Mouse (Mus musculus) neural tube, embryonic 11.5 days (tissue): ENCODE results near the gene Psmb6. TPM values are rescaled to one million over a fixed set of nuclear protein-coding genes. Genes with fewer than 3 reads are reported as not detected.
A peak's percentile ranks its signal among the peaks of the same experiment; 100 is the strongest.
"Not testable (repeated sequence)": the region's sequence is repeated elsewhere in the genome, so short reads cannot be mapped to it uniquely, and the experiment has no call there.

Experiments used
- ATAC-seq: fragments of 200-750 bp; cut with Nextera tagmentation; 2 replicates; pipeline ENCODE4 v1.8.0; 2017; ENCODE audit warnings: moderate number of reproducible peaks, mild to moderate bottlenecking, moderate TSS enrichment, moderate library complexity; ENCODE audit not compliant: insufficient read depth, low FRiP score, low TSS enrichment
- DNase-seq: peaks from one replicate; pipeline ENCODE4 v3.0.0-alpha.2; 2015; ENCODE audit warnings: low spot score
- H3K27ac ChIP-seq: fragments of 300-500 bp; sonication (generic); 2 replicates; pipeline ENCODE4 v1.5.1; 2014; ENCODE audit warnings: low read depth, mild to moderate bottlenecking, low read length
- H3K27me3 ChIP-seq: fragments of 300-500 bp; sonication (generic); 2 replicates; pipeline ENCODE4 v1.6.1; 2014; ENCODE audit warnings: mild to moderate bottlenecking, low read length, mixed read lengths; ENCODE audit not compliant: control insufficient read depth, insufficient read depth
- H3K36me3 ChIP-seq: fragments of 300-500 bp; sonication (generic); 2 replicates; pipeline ENCODE4 v1.6.1; 2014; ENCODE audit warnings: mild to moderate bottlenecking, low read length, moderate library complexity, mixed read lengths; ENCODE audit not compliant: control insufficient read depth, insufficient read depth
- H3K4me1 ChIP-seq: fragments of 300-500 bp; sonication (generic); 2 replicates; pipeline ENCODE4 v1.6.1; 2014; ENCODE audit warnings: low read length, mixed read lengths; ENCODE audit not compliant: control insufficient read depth, insufficient read depth
- H3K4me2 ChIP-seq: fragments of 300-500 bp; sonication (generic); 2 replicates; pipeline ENCODE4 v1.6.1; 2014; ENCODE audit warnings: low read depth, mild to moderate bottlenecking, moderate library complexity
- H3K4me3 ChIP-seq: fragments of 300-500 bp; sonication (generic); 2 replicates; pipeline ENCODE4 v1.5.1; 2014; ENCODE audit warnings: low read depth, low read length
- H3K9ac ChIP-seq: fragments of 300-500 bp; sonication (generic); 2 replicates; pipeline ENCODE4 v1.6.1; 2014; ENCODE audit warnings: mild to moderate bottlenecking, low read length
- H3K9me3 ChIP-seq: fragments of 300-500 bp; sonication (generic); 2 replicates; pipeline ENCODE4 v1.6.1; 2016; ENCODE audit warnings: low read length; ENCODE audit not compliant: control insufficient read depth
- WGBS: fragments of 180-500 bp; shearing (Covaris S2); extraction: QIAGEN DNeasy Blood & Tissue Kit; methylation state at CpG from one replicate; pipeline ENCODE4 v1.1.7; 2014; 5-methylcytosine and 5-hydroxymethylcytosine counted together
- polyA plus RNA-seq: library from polyadenylated mRNA; unstranded; fragments of >200 nt; fragmentation: Nextera tagmentation; extraction: Ambion mirVana; gene quantifications from 2 replicates; pipeline ENCODE4 v1.2.1, GENCODE M21; 2014

Psmb6 gene
- polyA plus RNA-seq, 1 experiment from 2014 or later, result 923 TPM

DNA sequence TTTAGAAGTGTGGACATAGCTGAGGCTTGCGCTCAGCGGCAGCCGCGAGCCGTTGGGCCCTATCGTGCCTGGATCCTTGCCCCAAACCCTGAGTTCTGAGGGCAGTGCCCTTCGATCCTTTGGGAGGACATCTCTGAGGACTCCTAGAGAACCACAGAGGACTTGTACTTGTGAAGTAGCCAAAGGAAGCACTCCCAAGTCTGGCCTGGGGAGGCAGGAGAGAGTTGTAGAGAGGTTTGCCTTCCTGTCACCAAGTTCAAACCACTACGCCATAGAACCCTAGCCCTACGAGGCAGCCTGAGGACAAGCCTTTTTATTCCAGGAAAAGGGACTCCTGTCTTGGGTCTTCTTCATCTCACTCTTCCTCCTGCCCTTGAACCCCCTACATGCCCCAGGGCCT, 32.4 kb downstream of the Psmb6 start:
- Histone ChIP-seq H3K9me3 (no peaks in the 10 kb centered on the region), H3K4me1 (peaks cover 5% of the 10 kb centered on the region; the same call in 1 of the 2 replicates), H3K4me2 (no peak overlapping the region), H3K4me3 (no peak overlapping the region), H3K36me3 (no peaks in the 10 kb centered on the region), H3K27ac (no peak overlapping the region), H3K9ac (no peak overlapping the region), H3K27me3 (no peaks in the 10 kb centered on the region)
- 89% methylated on average over 9 of the region's 9 CpGs for WGBS
- no peak for DNase-seq
- ATAC-seq, result no peak

DNA sequence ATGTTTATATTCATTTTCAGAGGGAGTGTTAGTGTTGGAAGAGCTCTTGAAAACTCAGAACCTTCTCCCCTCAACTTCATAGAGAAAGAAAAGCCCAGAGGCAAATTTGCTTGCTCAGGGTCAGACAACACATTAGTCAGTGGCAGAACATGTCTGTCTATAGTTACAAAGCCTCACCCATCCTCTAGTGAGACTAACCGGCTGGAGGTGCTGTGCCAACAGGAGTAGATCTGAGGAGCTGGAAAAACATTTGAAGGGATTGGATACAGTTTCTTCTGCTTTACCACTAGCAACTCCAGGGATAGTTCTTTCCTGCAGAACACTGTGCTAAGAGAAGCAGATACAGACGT, 36.7 kb downstream of the Psmb6 start:
- Histone ChIP-seq H3K27me3 (no peaks in the 10 kb centered on the region), H3K4me3 (peak overlapping the region; percentile 81), H3K9me3 (no peaks in the 10 kb centered on the region), H3K9ac (peak overlapping the region; percentile 82), H3K4me2 (peak overlapping the region; percentile 93), H3K27ac (peak overlapping the region; percentile 56; the same call in 1 of the 2 replicates), H3K4me1 (peaks cover 30% of the 10 kb centered on the region), H3K36me3 (no peaks in the 10 kb centered on the region)
- 4% methylated on average over 2 of the region's 2 CpGs for WGBS
- 0 out of 2 replicates have a peak, but pooled peaks have one; percentile 7 for ATAC-seq
- DNase-seq, result no peak

DNA sequence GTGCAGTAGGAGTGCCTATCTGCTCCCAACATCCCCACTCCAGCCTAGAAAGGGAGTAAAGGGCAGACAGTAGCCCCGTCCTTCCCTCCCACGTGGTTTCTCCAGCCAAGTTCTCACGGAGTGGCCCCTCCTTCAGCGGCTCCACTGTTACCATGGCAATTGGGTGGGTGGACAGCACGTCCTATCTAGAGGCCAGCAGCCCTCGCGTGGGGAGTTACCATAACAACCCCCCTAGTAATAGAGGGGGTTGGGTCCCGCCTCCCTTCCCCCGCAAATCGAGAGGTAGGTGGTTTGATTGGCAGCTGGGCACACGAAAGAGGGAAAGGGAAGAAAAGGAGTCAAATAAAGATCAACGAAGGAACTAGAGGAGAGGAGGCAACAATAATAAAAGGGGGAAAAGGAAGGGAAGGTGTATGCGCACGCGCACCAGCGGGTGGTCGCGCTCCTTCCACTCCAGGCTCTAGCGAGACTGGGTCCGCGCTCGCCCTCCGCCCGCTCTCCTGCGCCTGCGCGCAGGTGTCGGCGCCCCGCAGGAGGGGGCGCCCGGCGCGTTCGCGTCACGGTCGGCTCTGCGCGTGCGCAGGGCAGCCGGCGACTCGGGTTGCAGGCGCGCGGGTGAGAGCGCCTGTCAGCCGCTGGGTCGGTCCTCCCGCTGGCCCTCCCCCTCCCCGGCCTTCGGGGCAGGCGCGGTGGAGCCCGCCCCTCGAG, 37.3 kb downstream of the Psmb6 start, which contains the start of gene Mink1:
Mink1 (plus strand) TSS at position 595 of the 708 bp plus-strand sequence.
- Histone ChIP-seq H3K9ac (peak within 1 kb of the TSS; percentile 82), H3K36me3 (no peaks in the 10 kb centered on the region), H3K4me1 (peaks cover 31% of the 10 kb centered on the region), H3K4me2 (peak within 1 kb of the TSS; percentile 93), H3K27ac (peak within 1 kb of the TSS; percentile 56), H3K4me3 (peak within 1 kb of the TSS; percentile 81), H3K9me3 (no peaks in the 10 kb centered on the region), H3K27me3 (no peaks in the 10 kb centered on the region)
- ATAC-seq, result peak; percentile 87
- DNase-seq, result peak; percentile 97
- under 1% methylated on average over 44 of the region's 57 CpGs for WGBS

GRCm38 (mm10) chr11:70562995-70563469, 37.9 kb downstream of the Psmb6 start:
- H3K9ac ChIP-seq, result peak overlapping the region; percentile 82
- H3K36me3 ChIP-seq, result no peaks in the 10 kb centered on the region
- H3K9me3 ChIP-seq, result no peaks in the 10 kb centered on the region
- H3K4me3 ChIP-seq, result peak overlapping the region; percentile 81
- peak overlapping the region; percentile 56 for H3K27ac ChIP-seq
- DNase-seq, result peak; percentile 25
- WGBS, result 0% methylated on average over 19 of the region's 31 CpGs
- H3K4me2 ChIP-seq, result peak overlapping the region; percentile 93
- peaks cover 31% of the 10 kb centered on the region for H3K4me1 ChIP-seq
- no peaks in the 10 kb centered on the region for H3K27me3 ChIP-seq
- peak; percentile 68; the same call in 1 of the 2 replicates for ATAC-seq

DNA sequence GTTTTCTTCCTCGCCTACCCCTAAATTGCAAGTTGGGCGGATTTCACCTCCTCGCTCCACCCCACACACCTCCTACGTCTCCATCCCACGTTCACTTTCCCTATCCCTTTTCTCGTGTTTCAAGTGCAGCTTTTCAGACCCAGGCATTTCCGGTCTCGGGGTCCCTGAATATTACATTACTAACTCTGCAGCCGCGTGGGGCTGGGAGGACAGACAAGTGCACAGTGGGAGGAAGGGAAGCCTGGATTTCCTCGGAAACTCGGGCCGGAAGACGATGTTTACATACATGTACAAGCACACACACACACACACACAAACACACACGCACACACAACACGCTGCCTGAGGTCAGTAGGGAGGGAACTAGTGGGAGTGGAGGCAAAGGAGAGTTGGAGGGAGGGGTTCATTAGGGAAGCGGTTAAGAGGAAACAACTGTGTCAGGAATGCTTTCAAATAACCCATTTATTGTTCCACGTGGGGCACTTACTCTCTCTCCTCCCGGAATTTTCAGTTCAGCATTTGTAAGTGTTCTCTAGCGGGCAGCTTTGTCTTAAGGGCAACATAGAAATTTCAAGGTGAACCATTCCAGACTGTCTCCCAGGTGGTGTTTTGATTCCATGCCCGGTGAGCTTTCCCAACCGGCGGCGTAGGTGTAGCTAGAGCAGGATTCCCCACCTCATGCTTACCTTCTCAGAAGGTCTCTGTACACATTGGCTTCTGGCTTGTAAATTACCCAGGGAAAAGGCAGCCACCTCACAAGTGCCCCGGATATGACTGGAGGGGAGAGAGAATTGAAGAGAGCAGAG, 38.5 kb downstream of the Psmb6 start:
- H3K4me2 ChIP-seq, result peak overlapping the region; percentile 93
- H3K4me1 ChIP-seq, result peaks cover 31% of the 10 kb centered on the region
- no peak for ATAC-seq
- H3K9me3 ChIP-seq, result no peaks in the 10 kb centered on the region
- WGBS, result 2% methylated on average over 25 of the region's 25 CpGs
- no peaks in the 10 kb centered on the region for H3K36me3 ChIP-seq
- peak overlapping the region; percentile 82 for H3K9ac ChIP-seq
- peak overlapping the region; percentile 81 for H3K4me3 ChIP-seq
- DNase-seq, result peak; percentile 39
- no peak overlapping the region for H3K27ac ChIP-seq
- no peaks in the 10 kb centered on the region for H3K27me3 ChIP-seq

GRCm38 (mm10) chr11:70564276-70564873, 39.2 kb downstream of the Psmb6 start:
- Histone ChIP-seq H3K4me1 (peaks cover 31% of the 10 kb centered on the region), H3K27ac (no peak overlapping the region), H3K4me2 (peak overlapping the region; percentile 93), H3K36me3 (no peaks in the 10 kb centered on the region), H3K27me3 (no peaks in the 10 kb centered on the region), H3K9ac (0 out of 2 replicates have a peak overlapping the region, but pooled peaks have one; percentile 82), H3K4me3 (no peak overlapping the region; the same call in 1 of the 2 replicates), H3K9me3 (no peaks in the 10 kb centered on the region)
- DNase-seq, result no peak
- WGBS, result 33% methylated on average over 4 of the region's 4 CpGs
- no peak for ATAC-seq

DNA sequence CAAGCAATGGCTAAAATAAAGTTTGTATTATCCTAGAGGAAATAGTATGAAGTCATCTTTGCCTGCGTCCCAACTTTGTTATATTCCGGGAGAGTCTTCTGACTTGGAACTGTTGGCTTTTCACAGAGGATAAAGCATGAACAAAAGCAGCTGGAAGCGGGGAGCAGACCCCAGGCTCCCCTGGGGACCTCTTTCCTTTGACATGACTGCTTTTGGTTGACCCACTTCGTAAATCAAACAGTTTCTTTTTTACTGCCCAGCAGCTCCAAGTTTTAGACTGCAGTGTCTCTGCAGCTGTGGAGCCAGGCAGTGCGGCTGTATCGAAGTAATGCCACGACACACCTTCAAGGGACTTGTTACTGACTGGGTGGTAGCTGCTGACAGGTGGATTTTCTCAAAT, 41.4 kb downstream of the Psmb6 start:
- no peaks in the 10 kb centered on the region for H3K36me3 ChIP-seq
- ATAC-seq (no peak), DNase-seq (no peak)
- H3K9me3 ChIP-seq, result no peaks in the 10 kb centered on the region
- H3K4me1 ChIP-seq, result peaks cover 31% of the 10 kb centered on the region
- H3K9ac ChIP-seq, result no peak overlapping the region
- no peak overlapping the region for H3K4me3 ChIP-seq
- H3K27me3 ChIP-seq, result no peaks in the 10 kb centered on the region
- H3K4me2 ChIP-seq, result no peak overlapping the region
- H3K27ac ChIP-seq, result no peak overlapping the region
- 53% methylated on average over 7 of the region's 7 CpGs for WGBS

GRCm38 (mm10) chr11:70570614-70571013, 45.4 kb downstream of the Psmb6 start:
- not testable (repeated sequence) for H3K4me3 ChIP-seq
- WGBS, result 91% methylated on average over 1 of the region's 1 CpGs

More at GRCm38 (mm10) chr11:70570614-70571013, 45.4 kb downstream of the Psmb6 start:
- not testable (repeated sequence) for H3K9ac ChIP-seq, H3K9me3 ChIP-seq, DNase-seq, H3K36me3 ChIP-seq, H3K27ac ChIP-seq, ATAC-seq, H3K27me3 ChIP-seq, H3K4me2 ChIP-seq
- peaks cover 15% of the 10 kb centered on the region for H3K4me1 ChIP-seq
